Mouse (Mus musculus) hindbrain, embryonic 14.5 days (tissue): ENCODE results near the gene Iqsec3. TPM values are rescaled to one million over a fixed set of nuclear protein-coding genes. Genes with fewer than 3 reads are reported as not detected.

Experiments used
- microRNA-seq: library from miRNA; unstranded; fragments of <30 nt; microRNA quantifications from one replicate; pipeline ENCODE4, GENCODE M21; 2016
- polyA plus RNA-seq: library from polyadenylated mRNA; unstranded; fragments of >200 nt; fragmentation: Nextera tagmentation; extraction: Ambion mirVana; gene quantifications from 2 replicates; pipeline ENCODE4 v1.2.1, GENCODE M21; 2014

The Iqsec3 gene
- polyA plus RNA-seq, 1 experiment from 2014 or later, result 19.7 TPM

Small RNA genes lying within 50 kb of the gene (microRNA-seq; reads per million reads assigned to microRNA genes)
- gene Gm24855, result not detected

Other genes starting within 250 kb of the Iqsec3 start
- gene Usp18, start 227.8 kb downstream of the Iqsec3 start, polyA plus RNA-seq, result 0.59 and 2.2 TPM in 2 replicates
- 49.6 and 51.1 TPM in 2 replicates for gene Slc6a13, start 173.5 kb downstream of the Iqsec3 start, polyA plus RNA-seq
- gene Slc6a12, start 130.6 kb downstream of the Iqsec3 start, polyA plus RNA-seq, result 1.2 and 1.6 TPM in 2 replicates
- 21.1 and 21.2 TPM in 2 replicates for gene A2m, start 161.7 kb upstream of the Iqsec3 start, polyA plus RNA-seq